Mouse (Mus musculus): Measurements from ENCODE around the gene Urb1.
A peak's percentile ranks its signal among the peaks of the same experiment; 100 is the strongest.

Gene Urb1

DNA sequence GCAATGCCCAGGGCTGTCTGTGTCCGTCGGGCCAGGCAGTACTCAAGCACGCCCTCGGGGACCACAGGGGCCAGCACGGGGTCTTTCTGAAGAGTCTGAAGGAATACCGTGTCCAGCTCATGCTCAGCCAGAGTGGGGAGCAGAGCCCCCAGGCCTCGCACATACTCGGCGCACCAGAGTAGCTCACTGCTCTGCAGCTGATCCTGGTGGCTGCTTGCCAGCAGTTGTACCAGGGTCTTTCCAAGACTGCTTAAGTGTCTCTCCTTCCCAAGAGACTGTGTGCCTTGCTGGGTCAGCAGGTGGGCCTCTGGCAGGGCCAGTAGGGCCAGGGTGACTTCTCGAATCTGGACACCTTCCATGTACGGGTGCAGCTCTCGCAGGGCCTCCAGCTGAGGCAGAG lies 36.0 kb downstream of the Urb1 start:
- no peak for DNase-seq (ENCODE audit: low spot score in 2 of 2)

DNA sequence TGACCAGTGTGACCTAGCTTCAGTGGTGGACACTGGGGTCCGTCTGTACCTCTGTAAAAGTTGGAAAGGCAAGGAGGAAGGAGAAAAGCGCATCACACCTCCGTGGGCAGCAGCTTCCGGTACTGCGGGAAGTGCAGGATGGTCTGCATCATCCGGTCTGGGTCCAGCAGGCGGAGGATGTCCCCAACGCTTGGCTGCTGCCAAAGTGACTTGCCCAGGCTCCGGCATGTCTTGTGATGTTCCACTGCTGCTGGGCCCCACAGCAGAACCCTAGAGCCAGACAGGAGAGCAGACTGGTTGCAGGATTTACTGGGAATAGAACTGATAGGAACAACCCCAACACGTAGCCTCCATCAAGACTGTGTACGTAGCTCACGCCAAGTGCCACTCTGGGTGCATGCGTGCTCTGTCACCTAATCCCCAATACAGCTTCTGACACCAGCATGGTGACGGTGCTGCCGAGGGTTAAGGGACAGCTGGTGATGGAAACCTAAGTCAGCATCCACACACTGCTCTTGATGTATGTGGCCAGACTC lies 43.2 kb downstream of the Urb1 start:
- DNase-seq (ENCODE audit: low spot score in 2 of 2): no peak

DNA sequence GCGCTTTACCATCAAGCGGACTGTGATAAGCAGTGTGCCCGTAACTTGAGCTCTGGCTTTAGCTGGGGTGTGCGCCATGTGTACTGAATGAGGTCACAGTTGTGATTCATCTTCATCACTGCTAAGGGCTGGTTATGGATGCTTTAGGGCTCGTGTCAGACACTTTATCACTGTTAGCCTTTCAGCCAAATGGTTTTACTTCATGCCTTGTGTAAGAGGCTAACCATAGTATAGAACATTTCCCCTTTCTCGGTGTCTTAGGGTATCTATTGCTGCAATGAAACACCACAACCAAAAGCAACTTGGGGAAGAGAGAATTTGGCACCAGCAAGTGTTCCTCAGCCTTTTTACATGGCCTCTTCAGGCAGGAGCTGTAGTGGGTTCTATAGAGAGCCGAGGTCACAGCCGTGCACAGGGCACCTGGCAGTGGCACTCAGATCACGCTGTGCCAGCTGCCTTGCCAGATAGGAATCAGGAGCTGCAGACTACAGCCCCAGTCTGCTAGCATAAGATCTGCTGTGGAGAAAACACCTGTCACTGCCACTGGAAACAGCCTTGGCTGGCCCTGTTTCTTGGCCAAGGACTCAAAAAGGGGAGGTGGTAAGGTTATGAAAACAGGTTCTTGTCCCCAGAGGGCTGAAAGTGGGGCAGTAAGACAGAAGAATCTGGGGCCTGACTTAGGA lies 44.9 kb downstream of the Urb1 start:
- DNase-seq (ENCODE audit: low spot score in 2 of 2): no peak

DNA sequence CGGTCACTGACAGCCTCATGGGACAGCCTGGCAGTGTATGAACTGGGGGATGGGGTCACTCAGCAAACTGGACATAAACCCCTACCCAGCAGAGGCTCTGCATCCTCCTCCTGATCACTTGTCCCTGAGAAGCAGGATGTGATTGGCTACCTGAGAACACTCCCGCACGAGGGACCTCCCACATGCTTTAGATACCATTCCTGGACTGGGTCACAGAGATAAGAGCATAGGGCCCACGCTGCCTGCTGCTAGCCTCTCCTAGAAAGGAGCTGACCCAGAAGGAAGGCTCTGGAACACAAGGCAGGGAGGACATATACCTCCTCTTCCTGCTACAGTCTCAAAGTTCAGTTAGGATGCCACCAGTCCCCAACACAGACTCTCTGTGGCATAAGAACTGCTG lies 49.7 kb downstream of the Urb1 start:
- no peak for DNase-seq (ENCODE audit: low spot score in 2 of 2)

DNA sequence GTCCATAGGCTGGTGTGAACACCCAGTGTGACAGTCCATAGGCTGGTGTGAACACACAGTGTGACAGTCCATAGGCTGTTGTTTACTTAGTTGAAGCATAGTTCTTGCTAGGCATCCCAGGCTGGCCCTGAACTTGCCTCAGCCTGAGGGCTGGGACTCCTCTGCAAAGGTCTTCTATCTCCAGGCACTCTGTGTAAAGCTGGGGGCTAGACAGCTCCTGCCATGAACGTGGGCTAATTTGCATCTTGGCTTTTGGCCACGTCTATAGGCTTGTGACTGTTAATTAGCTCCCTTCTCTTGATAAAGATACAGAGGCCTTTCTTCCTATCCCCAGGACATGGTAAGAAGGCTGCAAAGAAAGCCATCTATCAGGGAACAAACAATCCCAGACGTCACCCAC lies 50.9 kb downstream of the Urb1 start:
- no peak for DNase-seq (ENCODE audit: low spot score in 2 of 2)

DNA sequence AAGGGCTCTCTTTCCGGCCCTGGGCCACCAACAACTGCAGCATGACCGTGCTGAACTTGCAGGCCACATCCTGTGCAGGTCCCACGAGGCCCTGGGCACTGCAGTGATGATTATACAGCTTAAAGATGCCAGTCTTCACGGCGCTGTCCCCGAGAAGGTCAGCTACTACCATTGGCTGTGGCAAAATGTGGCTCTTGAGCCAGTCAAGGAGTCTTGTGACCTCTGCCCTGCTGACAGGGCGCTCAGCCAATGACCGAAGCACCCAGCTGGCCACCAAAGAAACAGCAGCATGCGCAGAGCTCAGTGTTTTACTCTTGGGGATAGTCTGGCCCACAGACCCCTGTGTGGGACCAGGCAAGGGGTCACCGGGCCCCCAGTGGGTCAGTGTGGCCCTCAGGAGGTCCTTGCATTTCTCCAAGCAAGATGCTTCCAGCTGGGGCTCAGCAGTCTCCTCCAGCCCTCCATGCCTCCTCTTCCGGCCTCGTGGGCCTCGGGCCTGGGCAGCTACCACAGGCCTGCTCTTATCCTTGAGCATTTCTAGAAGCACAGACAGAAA lies 56.7 kb downstream of the Urb1 start:
- DNase-seq (ENCODE audit: low spot score in 2 of 2): no peak

DNA sequence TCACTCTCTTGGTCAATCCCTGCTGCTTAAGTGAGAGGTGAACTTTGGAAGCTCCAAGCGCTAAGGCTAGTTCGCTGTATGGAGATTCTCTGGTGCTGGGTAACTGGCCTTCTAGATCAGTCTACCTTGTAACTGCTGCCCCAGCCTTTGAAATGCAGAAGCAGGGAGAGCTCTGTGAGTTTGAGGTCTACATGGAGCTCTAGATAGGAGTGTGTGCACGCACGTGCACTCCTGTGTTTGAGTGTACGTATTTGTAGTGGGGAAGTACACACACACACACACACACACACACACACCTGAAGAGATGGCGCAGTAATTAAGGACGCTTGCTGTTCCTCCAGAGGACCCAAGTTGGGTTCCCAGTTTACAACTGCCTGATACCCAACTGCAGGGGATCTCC lies 62.0 kb downstream of the Urb1 start:
- no peak for DNase-seq (ENCODE audit: low spot score in 2 of 2)

DNA sequence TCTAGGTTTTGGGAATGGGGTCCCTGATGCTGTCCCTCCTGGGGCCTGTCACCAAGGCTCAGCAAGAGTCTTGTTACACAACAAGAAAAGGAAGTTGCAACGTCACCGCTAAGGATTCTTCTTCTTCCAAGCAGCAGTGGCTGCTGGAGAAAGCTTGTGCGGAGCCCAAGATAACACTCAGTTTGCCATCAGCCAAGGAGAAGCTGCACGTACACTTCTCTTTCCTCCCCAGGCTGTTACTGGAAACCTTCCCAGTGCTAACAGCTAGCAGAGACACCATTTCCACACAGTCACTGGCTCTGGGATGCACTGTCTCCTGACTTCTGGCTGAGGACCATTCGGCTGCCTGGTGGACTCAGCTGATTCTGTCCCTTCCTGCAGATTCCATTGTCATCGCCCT lies 63.1 kb downstream of the Urb1 start:
- no peak for DNase-seq (ENCODE audit: low spot score in 2 of 2)

DNA sequence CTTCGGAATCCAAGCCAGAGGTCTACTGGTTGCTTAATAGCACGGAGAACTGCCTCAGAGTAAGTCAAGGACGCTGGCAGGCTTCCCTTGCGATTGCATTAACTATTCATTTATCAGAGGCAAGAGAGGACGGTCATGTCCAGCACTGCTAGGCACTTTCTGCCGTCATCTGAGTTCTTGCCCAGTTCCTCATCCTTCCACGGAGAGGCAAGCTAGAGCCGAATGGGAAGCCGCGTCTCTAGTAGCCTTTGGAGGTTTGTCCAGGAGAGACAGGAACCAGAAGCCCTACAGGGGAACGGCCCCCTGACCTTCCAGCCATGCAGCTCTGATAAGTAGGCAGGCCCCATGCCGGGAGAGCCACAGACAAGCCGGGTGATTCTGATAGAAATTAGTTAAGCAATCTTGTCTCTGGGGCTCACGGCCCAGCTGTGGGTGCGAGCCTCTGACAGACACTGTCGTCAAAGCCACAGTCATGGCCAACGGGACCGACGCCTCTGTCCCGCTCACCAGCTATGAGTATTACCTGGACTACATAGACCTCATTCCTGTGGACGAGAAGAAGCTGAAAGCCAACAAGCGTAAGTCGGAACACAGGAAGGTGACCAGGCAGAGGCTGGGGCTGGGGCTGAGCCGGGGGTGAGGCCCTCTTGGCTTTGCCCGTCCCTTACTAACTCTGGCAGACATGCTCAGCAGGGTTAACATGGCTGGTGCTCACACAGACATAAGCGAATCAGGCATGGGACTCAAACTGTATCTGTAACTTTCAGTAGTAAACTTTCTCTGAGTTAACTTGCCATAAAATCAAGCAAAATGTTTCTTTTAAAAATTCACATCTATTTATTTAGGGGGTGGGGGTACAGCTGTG lies 71.9 kb downstream of the Urb1 start, which contains the start of gene Mrap:
Mrap (plus strand) TSS at position 116 of the 865 bp plus-strand sequence.
- no peak for DNase-seq (ENCODE audit: low spot score in 2 of 2)

DNA sequence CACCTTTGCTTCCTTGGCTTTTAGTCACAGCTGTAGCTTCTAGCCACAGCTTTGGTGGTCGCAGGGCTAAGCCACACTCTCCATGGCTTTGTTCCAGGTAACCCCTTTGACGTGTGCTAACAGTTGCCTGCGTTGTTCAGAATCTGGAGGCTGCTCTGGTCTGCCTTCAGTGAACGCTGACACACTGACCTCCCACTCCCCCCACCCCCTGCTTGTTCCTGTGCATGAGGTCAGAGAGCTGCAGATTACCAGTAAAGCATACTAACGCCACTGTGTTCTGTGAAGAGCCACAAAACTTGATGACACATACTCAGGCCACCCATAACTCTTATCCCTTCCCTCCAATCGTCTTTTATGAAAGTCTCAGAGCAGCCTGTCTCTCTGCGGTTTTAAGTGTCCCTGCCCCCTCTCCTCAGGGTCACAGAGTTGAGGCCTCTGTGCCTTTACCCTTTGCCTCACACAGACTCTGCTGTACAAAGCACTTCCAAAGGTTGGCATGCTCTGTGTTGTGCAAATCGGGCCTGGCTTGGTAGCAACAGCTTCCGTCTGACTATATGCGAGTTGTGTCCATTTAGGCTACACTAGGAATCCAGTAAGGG lies 73.4 kb downstream of the Urb1 start:
- DNase-seq (ENCODE audit: low spot score in 2 of 2): no peak

DNA sequence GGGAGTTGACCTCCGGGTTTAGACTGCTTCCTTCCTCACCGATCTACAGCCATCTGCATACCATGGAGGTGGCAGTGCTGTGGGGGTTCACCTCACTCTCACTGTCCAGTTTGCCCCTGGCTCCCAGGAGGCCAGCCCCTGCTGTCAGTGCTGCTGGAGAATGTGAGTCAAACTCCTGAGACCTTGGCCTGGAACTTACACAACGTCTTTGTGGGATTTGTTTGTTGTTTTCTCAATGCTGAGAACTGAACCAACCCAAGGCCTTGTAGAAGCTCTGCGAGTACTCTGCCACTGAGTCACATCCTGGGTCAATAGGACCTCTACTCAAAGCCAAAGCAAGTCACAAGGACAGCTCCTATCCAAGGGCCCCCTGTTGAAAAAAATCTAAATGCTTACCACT lies 74.6 kb downstream of the Urb1 start:
- DNase-seq (ENCODE audit: low spot score in 2 of 2): no peak

DNA sequence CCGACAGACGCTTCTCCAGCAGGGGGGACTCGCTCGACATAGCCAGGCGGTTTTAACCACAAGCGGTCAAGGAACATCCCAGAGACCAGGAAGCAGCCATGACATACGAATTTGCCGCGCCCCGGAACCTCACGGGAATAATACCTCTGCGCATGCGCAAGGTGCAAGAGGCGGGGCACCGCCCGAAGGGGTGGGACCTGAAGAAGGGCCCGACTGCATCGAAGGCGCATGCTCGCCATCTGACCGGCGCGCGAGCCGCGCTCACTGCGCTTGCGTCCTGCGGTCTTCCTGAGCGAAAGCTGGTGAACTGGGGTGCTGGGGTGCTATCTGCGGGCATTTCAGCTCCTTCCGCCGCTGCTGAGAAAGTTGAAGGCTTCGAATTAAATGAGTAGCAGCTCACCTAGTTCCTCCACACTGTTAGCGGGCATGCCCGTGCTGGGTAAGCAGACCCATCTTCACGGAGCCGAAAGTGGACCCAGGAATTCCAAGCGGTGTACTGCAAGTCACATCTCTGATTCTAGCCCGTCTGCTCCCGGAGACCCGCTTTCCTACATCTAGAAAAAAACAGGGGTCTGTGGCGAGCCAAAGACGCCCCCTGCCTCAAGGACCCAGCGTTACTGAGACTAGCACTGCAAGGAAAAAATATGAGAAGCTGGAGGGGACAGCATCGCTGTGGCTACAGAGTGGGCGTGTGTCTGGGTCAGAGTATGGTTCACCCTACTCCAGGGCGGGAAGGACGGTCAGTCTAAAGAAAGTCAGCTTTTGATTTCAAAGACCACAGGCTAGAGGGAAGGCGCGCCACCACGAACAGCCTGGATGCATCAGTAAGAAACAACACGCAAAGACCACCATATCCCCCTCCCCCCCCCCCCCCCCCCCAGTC lies 82.7 kb downstream of the Urb1 start, which contains the start of gene Mis18a:
Mis18a (minus strand) TSS at position 172 of the 883 bp plus-strand sequence.
- peak; percentile 90 to 94 for DNase-seq (ENCODE audit: low spot score in 2 of 2)

DNA sequence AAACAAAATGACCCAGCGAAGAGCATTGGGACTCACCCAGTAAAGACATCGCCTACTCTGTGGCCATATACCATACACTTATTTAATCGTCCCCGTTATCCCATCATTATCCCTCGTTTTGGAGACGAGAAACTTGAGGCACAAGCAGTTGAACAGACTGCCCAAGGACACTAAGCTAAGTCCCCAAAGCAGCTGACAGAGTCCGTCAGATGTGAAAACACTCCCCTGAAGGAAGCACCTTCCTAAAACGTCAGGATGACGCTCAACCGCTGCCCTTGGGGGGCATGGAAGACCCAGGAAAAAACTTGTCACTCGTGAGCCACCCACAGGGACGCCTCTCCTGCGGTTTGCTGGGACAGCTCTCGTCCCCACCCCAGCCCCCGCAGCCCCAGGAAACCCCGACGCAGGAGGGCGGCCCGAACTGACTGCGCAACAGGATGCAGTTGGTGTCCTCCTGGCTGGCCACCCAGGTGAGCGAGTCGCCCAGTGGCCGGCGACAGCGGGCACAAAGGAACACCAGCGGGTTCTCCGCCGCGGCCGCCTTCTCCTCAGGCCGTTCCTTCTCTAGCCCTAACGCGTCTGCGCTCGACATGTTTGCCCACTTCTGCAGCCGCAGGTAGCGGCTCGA lies 83.5 kb downstream of the Urb1 start:
- no peak for DNase-seq (ENCODE audit: low spot score in 2 of 2)

DNA sequence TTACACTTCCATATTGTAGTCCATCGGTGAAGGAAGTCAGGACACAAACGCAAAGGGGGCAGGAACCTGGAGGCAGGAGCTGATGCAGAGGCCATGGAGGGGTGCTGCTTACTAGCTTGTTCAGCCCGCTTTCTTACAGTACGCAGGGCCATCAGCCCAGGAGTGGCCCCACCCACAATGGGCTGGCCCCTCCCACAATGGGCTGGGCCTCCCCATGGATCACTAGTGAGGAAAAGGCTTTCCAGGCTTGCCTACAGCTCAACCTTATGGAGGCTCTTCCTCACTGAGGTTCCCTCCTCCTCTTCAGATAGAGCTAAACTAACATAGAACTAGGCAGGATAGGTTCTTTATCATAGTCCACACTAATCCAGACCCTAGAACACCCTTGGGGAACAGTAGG lies 86.2 kb downstream of the Urb1 start:
- DNase-seq (ENCODE audit: low spot score in 2 of 2): no peak

DNA sequence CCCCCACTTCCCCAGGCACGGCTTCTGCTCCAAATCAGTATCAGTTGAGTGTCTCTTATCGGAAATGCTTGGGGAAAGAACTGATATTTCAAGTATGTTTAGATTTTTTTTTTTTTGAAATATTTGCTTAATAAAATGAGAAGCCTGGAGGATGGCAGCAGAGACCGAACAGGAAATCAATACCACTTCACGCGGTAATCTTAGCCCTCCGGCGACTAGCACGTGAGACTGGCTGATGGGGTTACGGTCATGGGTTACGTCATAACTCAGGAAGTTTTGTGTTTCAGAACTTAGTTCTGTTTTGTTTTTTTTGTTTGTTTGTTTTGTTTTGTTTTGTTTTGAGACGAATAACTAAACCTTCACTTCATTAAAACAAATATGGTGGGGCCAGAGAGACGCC lies 99.9 kb downstream of the Urb1 start:
- no peak for DNase-seq (ENCODE audit: low spot score in 2 of 2)

DNA sequence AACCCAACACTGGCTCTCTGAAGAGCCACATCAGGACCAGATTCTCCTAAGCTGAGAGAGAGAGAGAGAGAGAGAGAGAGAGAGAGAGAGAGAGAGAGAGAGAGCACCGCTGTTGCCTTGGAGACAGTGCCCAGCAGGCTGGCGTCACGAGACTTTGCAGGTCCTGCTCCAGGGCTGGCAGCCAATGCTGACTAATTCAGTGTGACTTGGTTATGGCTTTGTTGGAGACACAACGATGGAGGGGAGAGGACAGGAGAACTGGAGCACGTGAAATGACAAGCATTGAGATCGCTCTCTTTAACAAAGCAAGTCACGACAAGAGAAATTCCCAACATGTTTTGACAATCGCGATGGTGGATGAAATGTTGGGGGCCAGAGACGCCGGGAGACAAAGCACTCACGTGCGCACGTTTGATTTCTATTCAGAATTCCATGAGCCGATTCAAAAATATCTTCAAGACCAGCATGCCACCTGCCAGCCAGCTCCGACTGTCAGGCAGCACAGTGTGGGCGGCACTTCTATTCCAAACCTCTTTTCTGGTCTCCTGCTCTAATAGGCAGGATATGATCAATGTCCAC lies 100.4 kb downstream of the Urb1 start:
- no peak for DNase-seq (ENCODE audit: low spot score in 2 of 2)

DNA sequence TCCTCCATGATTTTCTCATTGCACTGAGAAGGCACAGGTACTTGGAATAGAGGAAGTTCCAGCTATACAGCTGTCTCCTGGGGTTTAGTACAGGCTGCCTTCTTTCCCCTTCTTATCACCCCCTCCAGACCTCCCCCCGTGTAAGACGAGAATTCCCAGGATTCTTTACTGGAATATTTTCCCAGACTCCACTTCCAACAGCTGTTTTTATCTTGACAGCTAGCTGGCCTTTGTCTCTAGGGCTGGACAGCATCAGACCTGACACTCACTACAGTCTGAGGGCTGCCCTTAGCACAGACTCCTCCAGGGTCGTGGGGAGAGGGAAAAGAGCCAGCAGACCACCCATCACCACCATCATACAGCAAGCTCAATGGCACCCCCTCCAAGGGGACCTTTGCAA lies 103.9 kb downstream of the Urb1 start:
- no peak for DNase-seq (ENCODE audit: low spot score in 2 of 2)

DNA sequence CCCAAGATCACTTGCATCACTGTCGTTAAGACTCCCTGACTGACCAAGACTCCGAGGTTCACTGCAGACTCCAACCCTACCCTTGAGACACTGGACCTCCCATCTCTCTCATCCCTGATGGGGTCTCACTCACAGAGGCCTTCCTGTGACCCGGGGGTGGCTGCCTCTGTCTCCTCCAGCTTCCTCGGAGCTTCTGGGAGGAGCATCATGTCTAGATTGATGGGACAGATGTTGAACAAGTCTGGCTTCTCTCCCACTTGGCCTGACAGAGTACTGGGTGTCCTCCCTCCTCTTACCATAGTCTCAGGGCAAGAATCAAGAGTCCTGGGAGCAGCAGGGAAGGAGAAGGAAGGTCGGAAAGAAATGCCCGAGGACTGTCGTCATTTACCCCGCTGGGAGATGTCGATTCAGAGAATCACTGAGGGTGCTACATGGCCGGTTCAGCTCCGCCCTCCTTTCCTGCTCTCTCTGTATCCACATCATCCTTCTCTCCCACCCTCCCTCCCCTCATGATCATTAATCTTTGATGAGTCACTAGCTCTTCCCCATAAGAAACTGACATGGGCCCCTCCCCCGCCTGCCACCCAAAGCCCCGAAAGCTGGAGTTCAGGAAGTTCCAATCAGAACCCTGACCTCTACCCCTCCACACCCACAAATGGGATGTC lies 105.9 kb downstream of the Urb1 start:
- DNase-seq (ENCODE audit: low spot score in 2 of 2): no peak

DNA sequence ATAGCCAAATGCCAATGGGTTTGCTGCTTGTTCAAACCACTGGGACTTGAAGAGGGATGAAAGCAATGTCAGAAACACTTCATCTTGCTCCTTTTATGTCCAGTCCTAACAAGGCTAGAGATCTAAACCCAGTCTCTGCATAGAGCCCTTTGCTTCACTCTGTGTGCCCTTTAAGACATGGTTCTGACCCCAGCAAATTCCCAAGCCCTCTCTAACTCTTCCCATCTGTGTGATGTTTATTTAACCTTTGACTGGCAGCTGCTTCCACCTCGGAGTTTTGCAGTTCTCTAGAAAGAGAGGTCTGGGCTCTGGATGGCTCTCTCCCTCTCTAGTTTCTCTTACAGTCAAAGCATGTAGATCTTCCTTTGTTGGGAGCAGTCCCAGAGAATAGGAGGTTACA lies 106.6 kb downstream of the Urb1 start:
- no peak for DNase-seq (ENCODE audit: low spot score in 2 of 2)

DNA sequence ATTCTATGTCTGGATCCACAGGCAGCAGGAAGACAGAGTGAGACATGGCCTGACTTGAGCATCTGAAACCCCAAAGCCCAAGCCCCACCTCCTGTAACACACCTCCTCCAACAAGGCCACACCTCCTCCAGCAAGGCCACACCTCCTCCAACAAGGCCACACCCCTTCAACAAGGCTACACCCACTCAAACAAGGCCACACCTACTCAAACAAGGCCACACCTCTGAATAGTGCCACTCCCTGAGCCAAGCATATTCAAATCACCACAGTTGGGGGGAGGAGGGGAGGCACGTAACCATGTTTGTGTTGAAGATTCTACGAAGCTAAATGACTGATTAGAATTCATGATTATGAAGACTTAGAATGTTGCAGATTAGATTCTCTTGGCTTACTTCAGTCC lies 108.7 kb downstream of the Urb1 start:
- DNase-seq (ENCODE audit: low spot score in 2 of 2): no peak
